Mouse (Mus musculus) erythroblast, adult 5-6 weeks (primary cell): ENCODE data around the gene Hk1. TPM values are rescaled to one million over a fixed set of nuclear protein-coding genes. Genes with fewer than 3 reads are reported as not detected.
"Not testable (repeated sequence)": the region's sequence is repeated elsewhere in the genome, so short reads cannot be mapped to it uniquely, and the experiment has no call there.

Experiments used
- ATAC-seq: replicated peaks from 2 replicates; pipeline ENCODE4 v1.8.0; 2016; ENCODE audit warnings: moderate number of reproducible peaks, mild to moderate bottlenecking, moderate TSS enrichment, inconsistent platforms; ENCODE audit not compliant: poor library complexity, low FRiP score, severe bottlenecking
- total RNA-seq, 2 experiments: library from RNA; stranded (forward) in 1 of 2; stranded (reverse) in 1 of 2; fragments of 150-400 nt in 1 of 2; fragments of 200-764, 138-1000 nt in 1 of 2; gene quantifications; 2 replicates each; pipeline versions ENCODE4 v1.2.3 to v1.2.4; 2015 to 2017; ENCODE audit warnings: low replicate concordance in 2 of 2

Gene Hk1
- total RNA-seq, 2 experiments from 2014 or later, result 35.5 to 105 TPM

DNA sequence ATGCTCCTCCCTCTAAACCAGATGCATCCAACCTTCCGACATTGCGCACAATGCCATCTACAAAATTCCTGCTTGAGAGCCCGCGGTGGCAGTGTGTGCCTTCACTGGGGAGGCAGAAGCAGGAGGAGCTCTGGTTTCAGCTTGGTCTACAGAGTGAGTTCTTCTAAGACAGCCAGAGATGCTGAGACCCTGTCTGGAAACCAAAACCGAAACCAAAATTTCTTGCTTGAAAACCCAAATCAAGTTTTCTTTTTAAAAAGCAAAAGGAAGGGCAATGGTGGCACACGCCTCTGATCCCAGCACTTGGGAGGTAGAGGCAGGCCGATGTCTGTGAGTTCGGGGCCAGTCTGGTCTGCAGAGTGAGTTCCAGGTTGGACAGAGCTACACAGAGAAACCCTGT lies 53.7 kb downstream of the Hk1 start:
- ATAC-seq, result no peak

DNA sequence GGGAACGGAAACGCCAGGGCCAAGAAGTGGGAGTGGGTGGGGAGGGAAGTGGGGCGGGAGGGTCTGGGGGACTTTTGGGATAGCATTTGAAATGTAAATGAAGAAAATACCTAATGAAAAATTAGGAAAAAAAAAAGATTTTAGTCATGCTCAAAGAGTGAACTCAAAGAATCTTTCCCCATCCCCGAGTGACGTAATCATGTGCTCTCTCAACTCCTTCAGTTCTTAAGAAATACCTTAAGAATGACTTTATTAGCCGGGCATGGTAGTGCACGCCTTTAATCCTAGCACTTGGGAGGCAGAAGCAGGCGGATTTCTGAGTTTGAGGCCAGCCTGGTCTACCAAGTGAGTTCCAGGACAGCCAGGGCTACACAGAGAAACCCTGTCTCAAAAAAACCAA lies 56.9 kb downstream of the Hk1 start:
- ATAC-seq, result not testable (repeated sequence)

DNA sequence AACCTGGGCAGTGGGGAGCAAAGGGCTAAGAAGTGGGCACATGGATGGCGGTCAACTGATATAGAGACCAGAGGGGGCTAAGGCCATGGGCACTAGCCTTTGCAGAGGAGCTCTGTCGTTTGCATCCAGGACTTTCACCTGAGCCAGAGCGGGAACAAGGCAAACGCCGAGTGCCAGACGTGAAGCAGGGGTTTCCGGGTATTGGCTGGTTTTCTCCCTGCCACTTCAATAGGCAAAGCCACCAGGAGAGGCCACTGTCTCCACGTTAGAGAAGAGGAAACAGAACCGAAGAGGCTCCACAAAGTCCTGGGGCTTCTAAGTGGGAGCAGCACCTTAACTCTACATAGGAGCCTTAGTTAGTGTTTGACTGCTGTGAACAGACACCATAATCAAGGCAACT lies 58.3 kb downstream of the Hk1 start:
- no peak for ATAC-seq

DNA sequence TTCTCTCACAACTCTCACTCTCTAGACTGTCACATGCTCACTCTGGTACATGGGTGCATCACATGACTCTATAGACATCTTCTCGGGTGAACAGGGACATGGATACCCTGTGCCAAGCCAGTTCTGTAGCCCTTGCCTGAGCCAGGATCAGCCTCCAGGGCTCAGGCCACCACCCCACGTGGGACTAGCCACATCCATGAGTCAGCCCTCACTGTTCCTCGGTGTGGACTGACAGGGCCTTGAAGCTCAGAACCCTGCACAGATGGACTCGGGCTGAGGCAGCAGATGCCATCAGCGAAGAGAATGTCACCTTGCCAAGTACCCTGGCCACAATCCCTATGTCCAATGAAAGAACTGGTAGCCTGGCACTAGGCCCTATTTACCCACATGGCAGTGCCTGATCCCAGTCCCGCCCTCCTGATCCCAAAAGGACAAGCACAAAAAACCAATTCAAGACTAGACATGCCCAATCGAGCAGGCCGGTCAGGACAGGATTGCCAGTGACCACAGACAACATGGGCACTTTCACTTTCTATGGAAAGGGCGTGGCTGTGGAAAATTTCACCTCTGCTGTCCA lies 59.2 kb downstream of the Hk1 start:
- ATAC-seq, result peak; percentile 34; the same call in 1 of the 2 replicates

DNA sequence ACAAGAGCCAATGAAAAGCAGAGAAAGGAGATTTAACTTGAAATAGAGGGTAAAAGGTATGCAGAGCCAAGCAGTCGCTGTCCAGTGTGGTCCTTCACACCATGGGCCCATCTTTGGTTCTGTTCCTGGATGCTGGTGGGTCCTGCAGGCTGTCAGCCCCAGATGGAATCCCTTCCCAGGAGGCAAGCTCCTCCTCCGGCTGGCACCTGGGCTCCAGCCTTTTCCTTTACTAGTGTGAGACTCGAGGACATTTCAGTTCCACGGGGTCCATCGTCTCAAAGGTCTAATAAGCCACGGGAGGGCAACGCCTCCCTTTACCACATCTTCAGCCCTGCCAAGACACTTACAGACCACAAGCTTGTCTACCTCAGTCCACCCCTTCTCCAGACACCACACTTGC lies 60.6 kb downstream of the Hk1 start:
- ATAC-seq, result no peak

DNA sequence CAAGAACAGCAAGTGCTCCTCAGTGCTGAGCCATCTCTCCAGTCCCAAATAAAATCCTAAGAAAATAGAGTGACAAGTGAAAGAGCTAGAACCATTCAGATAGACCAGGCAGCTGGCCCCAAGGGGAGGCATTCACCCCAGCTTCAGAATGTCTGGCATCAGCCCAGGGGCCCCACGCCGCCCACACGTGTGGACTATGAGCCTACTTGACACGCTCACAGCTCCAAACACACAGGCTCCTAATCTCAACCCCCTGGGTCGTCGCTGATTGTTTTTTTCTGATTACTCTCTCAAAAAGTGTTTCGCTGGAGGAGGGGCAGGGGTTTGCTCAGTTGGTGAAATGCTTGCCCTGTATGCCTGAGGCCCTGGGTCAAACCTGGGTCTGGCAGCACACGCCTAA lies 63.2 kb downstream of the Hk1 start:
- ATAC-seq, result no peak

DNA sequence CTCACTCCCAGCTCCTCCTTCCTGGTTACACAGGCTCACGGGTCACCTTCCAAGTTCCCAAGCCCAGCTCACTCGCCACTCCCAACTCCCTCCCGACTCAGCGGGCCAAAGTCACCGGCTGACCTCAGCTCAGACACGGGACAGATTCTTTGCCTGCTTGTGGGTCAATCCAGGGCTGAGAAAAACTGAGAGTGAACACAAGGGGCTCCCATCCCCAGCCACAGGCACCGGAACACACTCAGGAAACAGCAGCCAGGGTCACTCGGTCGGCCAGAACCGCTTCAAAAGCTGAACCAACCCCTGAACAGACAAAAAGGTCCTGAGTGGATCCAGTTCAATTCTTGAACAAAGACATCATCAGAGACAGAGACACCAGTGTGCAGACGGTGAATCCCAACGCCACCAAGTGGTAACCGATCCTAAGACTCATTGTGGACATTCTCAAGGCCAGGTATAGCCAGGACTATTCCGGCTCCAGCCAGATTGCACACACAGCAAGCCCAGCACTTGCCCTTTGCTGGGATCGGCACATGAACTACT lies 65.8 kb downstream of the Hk1 start:
- no peak for ATAC-seq

DNA sequence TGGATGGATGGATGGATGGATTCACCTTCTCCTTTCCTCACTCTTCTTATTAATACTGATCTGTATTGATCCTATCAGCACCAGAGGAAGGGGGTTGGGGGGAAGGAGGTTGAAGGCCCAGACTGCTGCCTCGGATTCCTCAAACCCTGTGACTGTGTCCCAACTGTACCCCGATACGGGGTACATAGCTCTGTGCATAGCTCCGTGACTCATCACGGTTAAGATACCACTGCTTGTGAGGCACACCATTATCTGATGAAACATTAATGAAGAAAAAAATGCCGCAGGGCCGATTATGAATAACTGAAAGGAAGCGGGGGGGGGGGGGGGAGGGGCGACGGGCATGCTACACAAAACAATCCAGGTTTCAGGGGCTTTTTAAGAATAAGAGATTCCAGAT lies 66.6 kb downstream of the Hk1 start:
- no peak for ATAC-seq

DNA sequence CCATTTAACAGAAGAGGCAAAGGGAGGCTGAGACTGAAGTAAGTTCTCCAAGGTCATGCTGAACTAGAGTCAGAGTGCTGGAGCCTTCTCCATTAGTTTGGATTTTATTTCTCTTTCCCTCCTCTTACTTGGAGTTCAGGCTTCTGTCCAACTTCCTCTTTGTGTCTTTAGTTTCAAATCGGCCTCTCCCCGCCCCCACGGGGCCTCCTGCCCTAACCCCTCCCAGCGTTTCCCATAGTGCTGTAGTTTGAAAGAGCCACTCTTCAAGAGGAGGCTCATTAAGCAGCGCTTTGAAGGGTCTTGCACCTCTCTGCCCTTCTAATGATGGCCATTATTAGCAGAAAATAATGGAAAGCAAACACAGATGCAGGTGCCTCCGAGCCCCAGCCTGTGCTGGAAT lies 68.2 kb downstream of the Hk1 start:
- ATAC-seq, result no peak

DNA sequence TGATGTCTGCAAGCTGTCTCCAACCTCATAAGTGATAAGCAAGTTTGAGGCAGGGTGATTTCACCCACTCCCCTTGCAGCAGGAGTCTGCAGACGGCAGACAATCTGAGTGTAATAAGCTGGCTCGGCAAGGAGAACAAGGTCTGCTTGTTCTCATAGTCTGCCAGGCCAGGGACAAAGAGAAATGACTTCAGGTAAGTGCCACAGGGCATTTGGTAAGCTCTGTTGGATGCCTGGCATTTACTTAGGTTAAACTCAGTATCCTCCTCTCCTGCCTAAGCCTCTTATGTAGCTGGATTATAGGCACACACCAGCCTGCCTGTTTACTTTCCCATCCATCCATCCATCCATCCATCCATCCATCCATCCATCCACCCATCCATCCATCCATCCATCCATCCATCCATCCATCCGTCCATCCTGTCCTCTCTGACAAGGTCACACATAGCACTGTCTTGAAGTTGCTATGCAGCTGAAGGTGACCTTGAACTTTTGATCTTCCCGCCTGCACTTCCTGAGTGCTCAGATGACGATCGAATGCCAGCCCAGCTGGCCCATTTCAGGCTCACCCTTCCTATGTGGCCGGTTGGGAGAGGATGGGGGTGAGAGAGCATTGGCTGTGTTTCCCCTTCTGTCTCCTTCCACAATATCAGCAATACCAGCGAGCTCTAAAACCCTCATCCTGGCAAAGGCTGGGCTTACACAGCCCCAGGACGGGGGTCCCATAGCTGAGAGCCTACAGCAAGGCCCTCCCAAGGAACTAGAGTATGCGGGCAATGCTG lies 69.3 kb downstream of the Hk1 start:
- ATAC-seq, result no peak

DNA sequence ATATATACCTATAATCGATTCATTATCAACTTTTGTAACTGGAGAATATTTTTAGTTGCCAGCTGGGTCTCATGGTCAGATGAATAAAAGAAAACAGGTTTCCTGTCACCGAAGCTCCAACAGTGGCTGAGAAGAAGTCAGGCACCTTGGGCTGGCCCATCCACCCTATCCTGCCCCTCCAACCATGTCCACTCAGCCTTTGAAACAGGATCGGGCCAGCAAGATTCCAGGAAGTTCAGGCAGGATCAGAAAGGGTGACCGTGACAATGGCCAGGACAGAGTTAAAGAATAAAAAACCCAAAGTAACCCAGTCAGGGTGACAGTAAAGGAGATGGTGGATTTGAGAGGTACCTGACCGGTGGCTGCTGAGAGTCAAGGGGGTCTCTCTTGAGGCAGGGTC lies 70.1 kb downstream of the Hk1 start:
- ATAC-seq, result no peak

DNA sequence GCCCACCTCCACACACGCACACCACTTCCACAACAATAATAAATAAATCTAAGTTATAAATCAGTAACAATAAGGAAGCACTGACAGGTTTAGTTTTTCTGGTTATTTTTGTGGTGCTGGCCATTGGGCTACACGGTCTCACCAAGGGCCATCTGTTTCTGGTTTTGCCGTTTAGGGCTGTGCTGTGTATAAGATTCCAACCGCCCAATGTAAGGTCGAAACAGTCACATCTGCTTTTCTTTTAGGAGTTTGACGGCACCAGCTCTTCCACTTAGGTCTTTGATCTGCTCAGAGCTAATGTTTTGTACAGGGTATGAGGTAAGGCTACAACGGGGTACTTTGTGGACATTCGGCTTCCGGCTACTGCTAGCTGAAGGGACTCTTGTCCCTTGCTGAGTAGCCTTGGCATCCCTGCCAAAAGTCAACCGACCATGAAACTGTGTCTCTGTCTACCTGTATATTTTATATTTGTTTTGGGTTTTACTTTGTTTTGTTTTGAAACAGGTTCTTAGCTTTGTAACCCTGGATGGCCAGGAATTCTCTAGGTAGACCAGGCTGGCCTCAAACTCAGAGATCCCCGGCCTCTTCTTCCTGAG lies 70.7 kb downstream of the Hk1 start:
- ATAC-seq, result no peak

DNA sequence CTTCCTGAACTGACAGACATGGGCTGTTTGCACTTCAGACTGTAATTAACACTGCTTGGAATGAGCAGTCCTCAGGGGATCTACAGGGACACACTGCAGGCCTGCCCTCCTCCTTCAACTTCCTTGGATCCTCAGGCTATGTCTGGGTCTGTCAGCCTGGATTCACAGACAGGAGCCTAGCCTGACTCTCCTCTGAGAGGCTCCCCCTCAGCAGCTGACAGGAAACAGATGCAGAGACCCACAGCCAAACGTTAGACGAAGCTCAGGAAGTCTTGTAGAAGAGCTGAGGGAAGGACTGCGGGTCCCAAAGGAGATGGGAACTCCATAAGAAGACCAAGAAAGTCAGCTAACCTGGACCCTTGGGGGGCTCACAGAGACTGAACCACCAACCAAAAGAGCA lies 73.2 kb downstream of the Hk1 start:
- no peak for ATAC-seq

DNA sequence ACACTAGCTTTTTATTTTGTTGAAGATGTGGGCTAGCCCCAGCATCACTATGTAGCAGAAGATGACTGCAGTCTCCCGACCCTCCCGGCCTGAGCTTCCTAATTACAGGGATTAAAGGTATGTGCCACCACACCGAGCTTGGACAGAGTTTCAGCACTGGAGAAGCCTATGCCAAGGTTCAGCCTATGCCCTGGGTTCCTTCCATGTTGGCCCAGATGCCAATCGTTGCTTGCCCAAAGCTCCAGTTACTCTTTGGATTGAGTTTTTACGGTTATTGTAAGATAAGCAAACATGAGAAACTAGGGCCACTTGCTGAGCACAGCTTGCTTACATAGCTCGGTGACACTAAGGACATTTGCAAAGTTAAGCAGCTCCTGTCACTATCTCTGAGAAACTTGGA lies 74.6 kb downstream of the Hk1 start:
- ATAC-seq, result no peak

DNA sequence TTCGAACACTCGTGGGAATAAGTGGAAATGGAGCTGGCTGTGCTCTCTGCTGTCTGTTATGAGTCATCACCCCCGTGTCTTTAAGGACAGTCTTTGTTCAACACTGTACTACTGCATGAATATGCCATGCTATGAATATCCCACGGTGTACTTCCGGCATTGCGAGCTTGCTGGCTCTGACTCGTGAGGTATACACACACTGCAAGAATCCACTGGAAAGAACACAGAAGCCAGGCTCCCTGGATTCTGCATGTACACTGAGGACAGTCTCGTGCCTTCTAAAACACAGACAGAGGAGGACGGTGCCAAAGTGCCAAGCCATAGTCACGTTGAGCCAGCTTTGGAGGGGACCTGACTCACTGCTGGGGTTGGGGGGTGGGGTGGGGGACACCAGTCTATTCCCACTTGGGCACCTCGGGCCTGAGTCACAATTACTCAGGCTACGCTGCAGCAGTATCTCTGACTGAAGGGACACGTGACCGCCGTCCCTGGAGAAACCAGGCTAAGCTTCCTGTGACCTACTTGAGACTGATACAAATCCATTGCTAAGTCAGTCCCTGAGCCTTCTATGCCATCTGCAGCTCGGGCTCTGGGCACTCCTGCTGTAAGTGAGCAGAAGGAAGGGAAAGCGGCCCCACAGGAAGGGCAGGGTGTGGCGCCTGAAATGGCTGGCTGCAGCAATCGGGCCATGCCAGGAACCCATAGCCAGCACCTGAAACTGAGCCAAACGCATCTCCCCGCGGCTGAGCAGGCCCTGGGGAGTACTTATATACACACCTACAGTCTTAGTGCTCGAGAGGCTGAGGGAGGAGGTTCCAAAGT lies 79.5 kb downstream of the Hk1 start:
- peak; percentile 38; the same call in 1 of the 2 replicates for ATAC-seq

DNA sequence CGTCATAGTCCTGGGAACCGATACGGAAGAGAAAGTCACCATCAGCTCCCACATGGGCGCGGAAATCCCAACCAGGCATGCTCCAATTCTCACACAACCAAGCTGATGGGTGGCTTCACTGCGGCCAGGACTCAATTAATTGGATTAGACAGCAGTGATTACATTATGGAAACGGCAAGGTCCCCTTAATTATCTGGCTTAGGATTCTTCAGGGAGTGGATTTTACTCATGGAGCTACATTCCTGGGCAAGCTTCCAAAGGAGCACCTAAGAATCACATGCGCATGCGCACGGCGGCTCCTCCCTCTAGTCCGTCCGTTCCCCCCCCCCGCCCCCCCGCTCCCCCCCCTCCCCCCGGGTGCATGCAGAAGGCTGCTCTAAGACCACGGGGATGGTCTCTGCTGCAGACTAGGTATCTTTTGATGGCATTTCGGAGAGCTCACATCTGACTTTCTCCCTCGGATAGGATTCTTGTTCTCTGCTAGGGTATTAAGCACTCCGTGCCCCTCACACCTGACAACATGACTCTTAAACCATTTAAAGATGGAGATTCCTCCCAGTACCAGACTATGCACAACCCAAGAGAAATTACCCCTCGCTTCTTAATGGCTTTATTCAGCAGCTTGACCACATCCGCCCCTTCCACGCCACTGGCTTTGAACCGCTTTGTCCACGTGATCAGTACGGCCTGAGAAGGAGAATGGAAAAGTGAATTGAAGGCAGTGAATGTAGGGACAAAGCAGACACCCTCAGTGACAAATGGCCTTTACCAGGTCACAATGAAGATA lies 83.4 kb downstream of the Hk1 start:
- ATAC-seq, result no peak

DNA sequence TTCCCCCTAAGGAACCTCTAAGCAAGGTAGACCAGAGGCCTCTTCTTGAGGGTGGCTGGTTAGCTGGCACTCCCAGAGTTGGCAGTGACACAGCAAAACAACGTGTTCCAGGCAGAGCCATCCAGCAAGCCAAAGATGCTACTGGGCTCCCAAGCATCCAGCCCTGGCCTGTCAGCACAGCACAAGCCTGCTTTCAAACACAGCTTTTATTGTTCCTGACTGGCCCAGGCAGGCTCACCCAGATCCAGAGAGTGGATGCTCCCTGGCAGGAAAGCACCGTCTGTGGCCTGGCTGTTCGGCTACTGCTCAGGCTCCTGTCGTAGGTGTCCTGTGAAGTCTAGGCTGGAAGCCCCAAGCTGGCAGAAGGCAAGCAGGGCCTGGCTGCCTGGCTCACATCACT lies 85.6 kb downstream of the Hk1 start:
- peak; percentile 50; the same call in 1 of the 2 replicates for ATAC-seq

DNA sequence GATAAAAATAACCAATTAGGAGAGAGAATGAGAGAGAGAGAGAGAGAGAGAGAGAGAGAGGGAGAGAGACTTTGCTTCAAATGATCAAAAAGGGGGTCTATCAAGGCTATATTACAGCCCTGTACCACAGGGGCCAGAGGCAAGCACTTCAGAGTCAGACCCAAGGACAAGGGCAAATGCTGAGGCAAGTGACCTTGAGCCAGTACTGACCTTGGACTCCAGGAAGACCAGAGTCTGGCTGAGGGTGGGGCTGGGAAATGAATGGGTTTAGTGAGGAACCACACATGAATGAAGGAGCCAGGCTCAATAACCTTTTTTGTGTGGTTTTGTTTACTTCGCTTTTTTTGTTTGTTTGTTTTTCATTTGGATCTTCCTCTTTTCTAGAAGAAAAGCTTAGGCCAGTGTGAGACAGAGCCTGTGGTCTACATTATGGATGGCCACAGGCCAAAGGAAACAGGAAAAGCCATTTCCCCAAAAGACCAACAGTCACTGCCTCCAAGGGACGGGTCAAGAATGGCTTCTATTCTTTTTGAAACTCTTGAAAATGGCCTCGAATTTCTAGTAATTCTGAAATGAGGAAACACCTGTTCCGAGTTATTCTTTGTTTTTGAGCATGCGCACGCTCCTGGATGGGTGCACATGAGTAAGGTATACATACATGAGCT lies 92.1 kb downstream of the Hk1 start:
- no peak for ATAC-seq

DNA sequence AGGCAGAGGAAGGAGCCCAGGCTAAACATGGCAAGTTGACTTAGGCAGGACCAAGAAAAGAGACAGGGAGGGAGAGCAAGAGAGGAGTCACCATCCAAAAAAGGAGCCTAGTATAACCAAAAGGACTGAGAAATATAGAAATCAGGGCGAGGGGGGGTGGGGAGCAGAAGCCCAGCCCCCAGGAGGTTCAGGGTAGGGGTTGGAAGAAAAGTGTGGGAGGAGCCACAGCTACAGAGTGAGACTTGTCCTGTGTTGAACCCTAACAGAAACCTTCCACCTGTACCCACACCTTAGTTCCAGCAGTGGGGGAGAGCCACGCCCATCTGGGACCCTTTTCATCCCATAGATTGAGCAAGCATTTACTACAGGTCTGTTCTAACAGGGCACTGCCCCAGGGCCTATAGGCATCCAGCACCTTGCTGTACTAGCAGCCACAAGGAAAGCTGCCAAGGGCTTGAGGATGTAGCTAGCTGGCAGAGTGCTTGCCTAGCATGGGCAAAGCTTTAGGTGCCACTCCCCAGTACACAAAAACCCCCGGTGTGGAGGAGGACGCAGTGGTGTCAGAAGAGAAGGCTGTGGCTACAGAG lies 96.4 kb downstream of the Hk1 start:
- ATAC-seq, result no peak
